Mouse (Mus musculus): ENCODE data around the gene Mvb12b.

GRCm38 (mm10) chr2:33700581-33701445, 186.9 kb downstream of the Mvb12b start:
- TF ChIP-seq CTCF (IDR thresholded peaks at IDR 0.05; ENCODE audit: low read depth) (no peak), EP300 (IDR thresholded peaks at IDR 0.05; ENCODE audit: low read depth) (no peak)
